Mouse (Mus musculus): ENCODE measurements around the gene Tollip.

DNA sequence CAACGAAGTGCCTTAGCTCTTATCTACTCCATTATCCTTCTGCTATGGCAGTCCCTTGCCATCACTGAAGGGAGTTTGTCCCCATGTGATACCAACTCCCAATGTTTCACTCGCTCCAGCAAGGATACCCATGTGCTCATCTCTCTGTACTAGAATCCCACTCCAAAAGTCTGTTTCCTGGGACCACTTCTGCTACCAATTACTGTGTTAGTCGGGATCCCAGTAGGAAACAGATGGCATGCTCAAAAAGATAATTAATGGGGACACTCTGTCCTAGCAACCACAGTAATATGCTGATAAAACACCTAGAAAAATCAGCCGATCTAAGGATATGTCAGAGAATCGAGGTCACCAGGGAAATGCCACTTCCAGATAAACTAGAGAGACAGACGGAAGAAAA is 9.7 kb downstream of the Tollip start:
- no peak for TF ChIP-seq CTCF (IDR thresholded peaks at IDR 0.05; ENCODE audit: low read depth, low read length)
- no peak for TF ChIP-seq POLR2AphosphoS5 (IDR thresholded peaks at IDR 0.05; ENCODE audit: insufficient replicate concordance, low read depth, low read length)
- no peak for TF ChIP-seq TAL1 (conservative IDR thresholded peaks at IDR 0.05; ENCODE audit: low read depth, low read length)
- TF ChIP-seq GATA1 (IDR thresholded peaks at IDR 0.05; ENCODE audit: borderline replicate concordance, low read length), result no peak
- TF ChIP-seq GATA2 (IDR thresholded peaks at IDR 0.05; ENCODE audit: borderline replicate concordance, low read depth, low read length), result no peak
